Mouse (Mus musculus) kidney, postnatal 14 days (tissue): ENCODE measurements around the gene Pou4f2.

Experiments
- DNase-seq: peaks from one replicate; pipeline ENCODE4 v3.0.0; 2022; ENCODE audit warnings: mixed read lengths

The Pou4f2 gene

GRCm38 (mm10) chr8:78436071-78436651 lies at the start of gene Pou4f2:
TSS of gene Pou4f2 (minus strand) at chr8:78436645.
- peak; percentile 5 for DNase-seq

GRCm38 (mm10) chr8:78477051-78477829 lies 40.8 kb upstream of the Pou4f2 start:
- peak; percentile 7 for DNase-seq

GRCm38 (mm10) chr8:78467889-78468288 lies 31.4 kb upstream of the Pou4f2 start:
- no peak for DNase-seq

- no peak for DNase-seq
Observed at GRCm38 (mm10) chr8:78463941-78464340, 27.5 kb upstream of the Pou4f2 start.

GRCm38 (mm10) chr8:78456441-78456840 lies 20.0 kb upstream of the Pou4f2 start:
- DNase-seq, result no peak

- no peak for DNase-seq
Observed at GRCm38 (mm10) chr8:78442781-78443180, 6.3 kb upstream of the Pou4f2 start.

GRCm38 (mm10) chr8:78438121-78438520 lies 1.7 kb upstream of the Pou4f2 start:
- DNase-seq, result peak; percentile 49

GRCm38 (mm10) chr8:78437140-78438045 lies 948 bp upstream of the Pou4f2 start:
- DNase-seq, result no peak

GRCm38 (mm10) chr8:78436661-78437060 lies 216 bp upstream of the Pou4f2 start:
- DNase-seq, result no peak

- DNase-seq, result no peak
Observed at GRCm38 (mm10) chr8:78435624-78435960, 853 bp downstream of the Pou4f2 start.

- DNase-seq, result no peak
Observed at GRCm38 (mm10) chr8:78434823-78435623, 1.4 kb downstream of the Pou4f2 start.

- DNase-seq, result no peak
Observed at GRCm38 (mm10) chr8:78434340-78434739, 2.1 kb downstream of the Pou4f2 start.

- DNase-seq, result no peak
Observed at GRCm38 (mm10) chr8:78433318-78433717, 3.1 kb downstream of the Pou4f2 start.

- no peak for DNase-seq
Observed at GRCm38 (mm10) chr8:78432451-78432850, 4.0 kb downstream of the Pou4f2 start.

GRCm38 (mm10) chr8:78431356-78431755 lies 5.1 kb downstream of the Pou4f2 start:
- DNase-seq, result peak; percentile 61

GRCm38 (mm10) chr8:78428148-78428547 lies 8.3 kb downstream of the Pou4f2 start:
- DNase-seq, result no peak

- no peak for DNase-seq
Observed at GRCm38 (mm10) chr8:78427769-78428130, 8.7 kb downstream of the Pou4f2 start.

GRCm38 (mm10) chr8:78426875-78427768 lies 9.3 kb downstream of the Pou4f2 start:
- no peak for DNase-seq

- DNase-seq, result no peak
Observed at GRCm38 (mm10) chr8:78426455-78426854, 10.0 kb downstream of the Pou4f2 start.

GRCm38 (mm10) chr8:78423937-78424336 lies 12.5 kb downstream of the Pou4f2 start:
- DNase-seq, result no peak

GRCm38 (mm10) chr8:78420101-78420503 lies 16.3 kb downstream of the Pou4f2 start:
- peak; percentile 12 for DNase-seq

GRCm38 (mm10) chr8:78419272-78419671 lies 17.2 kb downstream of the Pou4f2 start:
- DNase-seq, result no peak
